Mouse (Mus musculus) liver, embryonic 13.5 days (tissue): Measurements from ENCODE around the gene AI467606. TPM values are rescaled to one million over a fixed set of nuclear protein-coding genes. Genes with fewer than 3 reads are reported as not detected.

Experiments
- microRNA-seq: library from miRNA; unstranded; fragments of <30 nt; microRNA quantifications from one replicate; pipeline ENCODE4, GENCODE M21; 2016
- polyA plus RNA-seq: library from polyadenylated mRNA; unstranded; fragments of >200 nt; fragmentation: Nextera tagmentation; extraction: Ambion mirVana; gene quantifications from 2 replicates; pipeline ENCODE4 v1.2.1, GENCODE M21; 2015

AI467606 gene
- polyA plus RNA-seq, 1 experiment from 2014 or later = 7.0 TPM

Small RNAs within 50 kb of the gene (microRNA-seq; reads per million reads assigned to microRNA genes)
- not detected for gene Gm44343

Other genes with a start within 250 kb of the AI467606 start
- 0.12 and 0.29 TPM in 2 replicates for gene Doc2a, start 243.9 kb upstream of the AI467606 start, polyA plus RNA-seq
- gene Hirip3, start 229.4 kb upstream of the AI467606 start, polyA plus RNA-seq = 17.8 and 18.9 TPM in 2 replicates
- gene Ino80e, start 229.0 kb upstream of the AI467606 start, polyA plus RNA-seq = 55.2 and 65.3 TPM in 2 replicates
- 11.6 and 12.9 TPM in 2 replicates for gene Taok2, start 206.7 kb upstream of the AI467606 start, polyA plus RNA-seq
- gene Tmem219, start 168.4 kb upstream of the AI467606 start, polyA plus RNA-seq = 16.1 and 16.5 TPM in 2 replicates
- 6.2 and 6.9 TPM in 2 replicates for gene Kctd13, start 162.5 kb upstream of the AI467606 start, polyA plus RNA-seq
- gene Asphd1, start 141.8 kb upstream of the AI467606 start, polyA plus RNA-seq = not detected in 2 replicates
- gene Sez6l2, start 140.8 kb upstream of the AI467606 start, polyA plus RNA-seq = 0.06 and 0.09 TPM in 2 replicates
- gene Cdipt, start 115.4 kb upstream of the AI467606 start, polyA plus RNA-seq = 50.7 and 55.5 TPM in 2 replicates
- gene Cdiptos, start 115.3 kb upstream of the AI467606 start, polyA plus RNA-seq = 0.37 and 0.65 TPM in 2 replicates
- 7.8 and 8.6 TPM in 2 replicates for gene Mvp, start 76.7 kb upstream of the AI467606 start, polyA plus RNA-seq
- gene Pagr1b, start 74.9 kb upstream of the AI467606 start, polyA plus RNA-seq = 0.27 TPM in 1 of 2 replicates, not detected in the other
- 38.7 and 50.1 TPM in 2 replicates for gene Pagr1a, start 74.0 kb upstream of the AI467606 start, polyA plus RNA-seq
- 5.1 and 11.3 TPM in 2 replicates for gene Gm42742, start 70.3 kb upstream of the AI467606 start, polyA plus RNA-seq
- gene Prrt2, start 70.1 kb upstream of the AI467606 start, polyA plus RNA-seq = 0.22 and 0.47 TPM in 2 replicates
- 38.2 and 42.2 TPM in 2 replicates for gene Maz, start 64.3 kb upstream of the AI467606 start, polyA plus RNA-seq
- gene Kif22, start 48.9 kb upstream of the AI467606 start, polyA plus RNA-seq = 109 and 122 TPM in 2 replicates
- not detected in 2 replicates for gene Zg16, start 4.0 kb upstream of the AI467606 start, polyA plus RNA-seq
- 44.4 and 49.1 TPM in 2 replicates for gene Qprt, start 30.9 kb downstream of the AI467606 start, polyA plus RNA-seq
- 8.2 and 8.7 TPM in 2 replicates for gene Spn, start 46.5 kb downstream of the AI467606 start, polyA plus RNA-seq
- gene Cd2bp2, start 104.7 kb downstream of the AI467606 start, polyA plus RNA-seq = 27.1 and 32.1 TPM in 2 replicates
- 15.8 and 15.9 TPM in 2 replicates for gene Tbc1d10b, start 117.1 kb downstream of the AI467606 start, polyA plus RNA-seq
- 42.7 and 46.8 TPM in 2 replicates for gene Mylpf, start 117.5 kb downstream of the AI467606 start, polyA plus RNA-seq
- gene Zfp553, start 141.7 kb downstream of the AI467606 start, polyA plus RNA-seq = 8.3 and 9.0 TPM in 2 replicates
- gene Sept1, start 141.8 kb downstream of the AI467606 start, polyA plus RNA-seq = 9.7 and 9.8 TPM in 2 replicates
- gene Zfp771, start 152.9 kb downstream of the AI467606 start, polyA plus RNA-seq = 19.0 and 20.6 TPM in 2 replicates
- gene Dctpp1, start 169.3 kb downstream of the AI467606 start, polyA plus RNA-seq = 134 and 136 TPM in 2 replicates
- gene Sephs2, start 182.7 kb downstream of the AI467606 start, polyA plus RNA-seq = 138 and 169 TPM in 2 replicates
- 4.1 and 5.2 TPM in 2 replicates for gene Itgal, start 204.9 kb downstream of the AI467606 start, polyA plus RNA-seq